Mouse (Mus musculus) ES-E14 (cell line): ENCODE results near the gene Ube2l3. TPM values are rescaled to one million over a fixed set of nuclear protein-coding genes. Genes with fewer than 3 reads are reported as not detected.

Experiments used
- DNase-seq: peaks from one replicate; pipeline ENCODE4 v3.0.0-alpha.2; 2013; ENCODE audit warnings: low read depth, low spot score
- H3K27ac ChIP-seq: 2 replicates; pipeline ENCODE4 v1.5.1; 2012; ENCODE audit warnings: low read depth, mild to moderate bottlenecking, low read length, moderate library complexity, mixed read lengths; ENCODE audit not compliant: poor library complexity, insufficient read depth, severe bottlenecking
- H3K36me3 ChIP-seq: 2 replicates; pipeline ENCODE4 v1.6.1; 2012; ENCODE audit warnings: mild to moderate bottlenecking, low read length, moderate library complexity, mixed read lengths; ENCODE audit not compliant: control insufficient read depth, poor library complexity, insufficient read depth, severe bottlenecking
- H3K4me1 ChIP-seq, 2 experiments: fragments of 150-350 bp in 1 of 2; sonication (generic) in 1 of 2; 2 replicates each; pipeline ENCODE4 v1.6.1; 2012; ENCODE audit warnings: low read length in 2 of 2, mild to moderate bottlenecking in 1 of 2, mixed read lengths in 1 of 2; ENCODE audit not compliant: control insufficient read depth in 2 of 2, insufficient read depth in 2 of 2, poor library complexity in 1 of 2
- H3K4me3 ChIP-seq, 2 experiments: fragments of 150-350 bp in 1 of 2; sonication (generic) in 1 of 2; 2 replicates each; pipeline ENCODE4 v1.5.1; 2012; ENCODE audit warnings: low read length in 2 of 2, low read depth in 1 of 2, mild to moderate bottlenecking in 1 of 2, mixed read lengths in 1 of 2; ENCODE audit not compliant: insufficient read depth in 1 of 2, poor library complexity in 1 of 2, severe bottlenecking in 1 of 2
- H3K9ac ChIP-seq: 2 replicates; pipeline ENCODE4 v1.6.1; 2012; ENCODE audit warnings: low read depth, mild to moderate bottlenecking, low read length, mixed read lengths; ENCODE audit not compliant: poor library complexity, insufficient read depth, severe bottlenecking
- H3K9me3 ChIP-seq: fragments of 150-350 bp; sonication (generic); 2 replicates; pipeline ENCODE4 v1.6.1; 2012; ENCODE audit warnings: low read depth, mild to moderate bottlenecking, low read length; ENCODE audit not compliant: control insufficient read depth, insufficient read depth
- CHD2 ChIP-seq: IDR thresholded peaks from 2 replicates; pipeline ENCODE4 v1.6.1; 2014; ENCODE audit warnings: mild to moderate bottlenecking, low read depth, low read length, inconsistent platforms
- HCFC1 ChIP-seq: IDR thresholded peaks from 2 replicates; pipeline ENCODE4 v1.6.1; 2012; ENCODE audit warnings: low read length, inconsistent platforms, borderline replicate concordance; ENCODE audit not compliant: insufficient read depth
- MAFK ChIP-seq: IDR thresholded peaks from 2 replicates; pipeline ENCODE4 v1.6.1; 2014; ENCODE audit warnings: mild to moderate bottlenecking, low read depth, low read length, inconsistent platforms; ENCODE audit not compliant: insufficient read depth
- ZC3H11A ChIP-seq: IDR thresholded peaks from 2 replicates; pipeline ENCODE4 v1.6.1; 2012; ENCODE audit warnings: low read depth, mild to moderate bottlenecking, inconsistent platforms, low read length, borderline replicate concordance
- ZNF384 ChIP-seq: IDR thresholded peaks from 2 replicates; pipeline ENCODE4 v1.6.1; 2012; ENCODE audit warnings: low read depth, low read length, inconsistent platforms
- in situ Hi-C, 2 experiments: fragments of 600-800 bp; cut with MboI; formaldehyde crosslinking; loops; one replicate each; pipeline ENCODE4 v1.15.1; 2025; ENCODE audit warnings: low sequenced_read_pairs in 2 of 2, inconsistent platforms in 1 of 2; ENCODE audit not compliant: unreplicated experiment in 2 of 2
- total RNA-seq: library from RNA; depleted of rRNA; stranded (reverse); fragments of 300-350 nt; gene quantifications from 2 replicates; pipeline ENCODE4 v1.2.3, GENCODE M21; 2012

Ube2l3 gene
- total RNA-seq, 1 experiment = 109 TPM

DNA sequence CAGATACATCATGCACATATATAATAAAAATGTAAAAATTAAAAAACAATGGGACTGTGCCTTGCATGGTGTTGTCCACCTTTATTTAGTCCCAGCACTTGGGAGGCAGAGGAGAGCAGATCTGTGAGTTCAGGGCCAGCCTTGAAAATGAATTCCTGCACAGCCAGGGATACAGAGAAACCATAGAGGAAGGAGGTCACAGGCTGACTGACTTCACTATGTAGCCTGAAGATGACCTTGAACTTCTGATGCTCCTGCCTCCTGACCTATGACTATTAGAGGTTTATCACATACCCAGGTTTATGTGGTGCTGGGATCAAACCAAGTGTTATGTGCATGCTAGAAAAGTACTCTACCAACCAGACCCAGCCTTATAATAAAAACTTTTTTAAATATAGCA, 17.0 kb downstream of the Ube2l3 start:
- H3K9ac ChIP-seq = no peak overlapping the region
- peaks cover 14% of the 10 kb centered on the region for H3K36me3 ChIP-seq

GRCm38 (mm10) chr16:17183003-17183402, 19.4 kb downstream of the Ube2l3 start:
- peaks cover 12% of the 10 kb centered on the region for H3K36me3 ChIP-seq
- H3K9me3 ChIP-seq = no peaks in the 10 kb centered on the region
- H3K4me3 ChIP-seq = no peak overlapping the region
- TF ChIP-seq CHD2 (no peak), MAFK (no peak), ZC3H11A (no peak), HCFC1 (no peak), ZNF384 (no peak)
- H3K4me1 ChIP-seq = peaks cover 0 to 6% of the 10 kb centered on the region in 2 experiments; a peak in 1 of 4 replicates
- no peak overlapping the region for H3K27ac ChIP-seq
- no peak for DNase-seq
- no peak overlapping the region for H3K9ac ChIP-seq
- in situ Hi-C loops = no loop called here

More for the DNA sequence above, 17.0 kb downstream of the Ube2l3 start:
- peaks cover 0 to 6% of the 10 kb centered on the region in 2 experiments; a peak in 1 of 4 replicates for H3K4me1 ChIP-seq
- TF ChIP-seq CHD2 (no peak), MAFK (no peak), ZNF384 (no peak), HCFC1 (no peak), ZC3H11A (no peak)
- H3K4me3 ChIP-seq = no peak overlapping the region
- in situ Hi-C loops = no loop called here
- no peak for DNase-seq
- no peaks in the 10 kb centered on the region for H3K9me3 ChIP-seq
- no peak overlapping the region for H3K27ac ChIP-seq

DNA sequence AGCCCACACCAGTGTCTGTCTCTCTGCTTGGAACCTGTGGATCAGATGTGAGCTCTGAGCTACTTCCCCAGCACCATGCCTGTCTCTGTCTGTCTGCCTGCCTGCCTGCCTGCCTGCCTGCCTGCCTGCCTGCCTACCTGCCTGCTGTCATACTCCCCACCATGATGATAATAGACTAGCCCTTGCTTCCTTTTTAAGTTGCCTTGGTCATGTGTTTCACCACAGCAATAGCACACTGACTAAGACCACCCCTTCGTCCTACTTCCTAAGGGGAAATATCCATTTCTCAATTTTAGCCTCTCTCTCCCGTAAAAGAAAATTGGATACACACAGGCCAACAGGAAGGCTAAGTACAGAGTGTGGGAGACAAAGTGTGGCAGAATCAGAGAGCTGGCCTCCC, 20.3 kb downstream of the Ube2l3 start:
- H3K4me1 ChIP-seq = peaks cover 0 to 6% of the 10 kb centered on the region in 2 experiments; a peak in 1 of 4 replicates
- no peak overlapping the region for H3K27ac ChIP-seq
- no peak overlapping the region for H3K4me3 ChIP-seq
- peaks cover 12% of the 10 kb centered on the region for H3K36me3 ChIP-seq
- no peak for DNase-seq
- TF ChIP-seq ZC3H11A (no peak), ZNF384 (no peak), CHD2 (no peak), MAFK (no peak), HCFC1 (no peak)
- no peaks in the 10 kb centered on the region for H3K9me3 ChIP-seq
- in situ Hi-C loops = no loop called here
- no peak overlapping the region for H3K9ac ChIP-seq

DNA sequence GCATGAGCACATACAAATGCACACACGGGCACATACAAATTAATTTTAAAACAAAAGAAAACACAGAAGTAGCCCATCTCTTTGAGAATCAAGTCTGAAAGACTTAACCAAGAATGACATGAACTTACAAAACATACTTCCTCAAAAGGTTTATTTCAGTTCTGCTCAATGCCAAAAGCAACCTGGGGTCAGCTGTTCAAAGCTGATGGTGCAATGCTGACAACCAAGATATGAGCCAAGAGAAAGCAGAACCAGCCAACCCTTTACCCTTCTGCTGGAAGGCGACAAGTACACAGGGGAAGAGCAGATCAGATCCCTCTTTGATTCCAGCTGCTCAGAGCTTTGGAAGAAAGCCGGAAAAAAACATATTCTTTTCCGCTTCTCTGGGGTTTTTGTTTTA, 21.1 kb downstream of the Ube2l3 start:
- TF ChIP-seq CHD2 = no peak
- no peak for TF ChIP-seq HCFC1
- no peak for TF ChIP-seq ZC3H11A
- no peak for TF ChIP-seq MAFK
- TF ChIP-seq ZNF384 = no peak
- H3K27ac ChIP-seq = no peak overlapping the region
- H3K4me3 ChIP-seq = no peak overlapping the region
- in situ Hi-C loops = no loop called here
- peaks cover 8% of the 10 kb centered on the region for H3K36me3 ChIP-seq
- no peak for DNase-seq
- H3K4me1 ChIP-seq = peaks cover 0 to 4% of the 10 kb centered on the region in 2 experiments; a peak in 1 of 4 replicates
- H3K9me3 ChIP-seq = no peaks in the 10 kb centered on the region
- no peak overlapping the region for H3K9ac ChIP-seq
